Mouse (Mus musculus): ENCODE results near the gene Ahcyl2. TPM values are rescaled to one million over a fixed set of nuclear protein-coding genes. Genes with fewer than 3 reads are reported as not detected.

Gene Ahcyl2
- polyA plus RNA-seq, 1 experiment from 2014 or later = 15.2 TPM

DNA sequence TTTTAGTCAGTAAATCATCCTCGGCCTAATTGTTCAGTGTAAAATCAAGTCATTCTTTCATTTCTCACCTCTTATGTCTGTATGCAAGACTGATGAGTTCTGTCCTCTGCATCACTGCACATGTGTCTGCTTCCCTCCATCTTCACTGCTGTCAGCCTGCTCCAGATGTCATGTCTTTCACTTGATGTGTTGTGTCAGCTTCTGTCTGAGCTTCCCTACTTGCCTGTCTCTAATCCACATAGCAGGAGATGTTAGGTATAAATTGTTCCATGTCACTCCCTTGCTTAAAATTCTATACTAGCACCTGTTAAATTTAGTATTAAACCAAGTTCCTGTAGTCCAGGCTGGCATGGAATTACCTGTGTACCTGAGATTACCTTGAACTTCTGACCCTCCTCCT is 72.2 kb downstream of the Ahcyl2 start:
- H3K9ac ChIP-seq = no peak overlapping the region
- no peaks in the 10 kb centered on the region for H3K9me3 ChIP-seq
- no peak overlapping the region for H3K4me2 ChIP-seq
- H3K4me1 ChIP-seq = no peaks in the 10 kb centered on the region
- H3K27me3 ChIP-seq = no peaks in the 10 kb centered on the region
- no peak overlapping the region for H3K4me3 ChIP-seq
- 98% methylated on average over 1 of the region's 1 CpGs for WGBS
- 0 out of 2 replicates have a peak, but pooled peaks cover 3% of the 10 kb centered on the region for H3K36me3 ChIP-seq
- no peak overlapping the region for H3K27ac ChIP-seq
- no peak for ATAC-seq (ENCODE audit: insufficient number of reproducible peaks, insufficient read depth, low FRiP score, low TSS enrichment, low read depth)

DNA sequence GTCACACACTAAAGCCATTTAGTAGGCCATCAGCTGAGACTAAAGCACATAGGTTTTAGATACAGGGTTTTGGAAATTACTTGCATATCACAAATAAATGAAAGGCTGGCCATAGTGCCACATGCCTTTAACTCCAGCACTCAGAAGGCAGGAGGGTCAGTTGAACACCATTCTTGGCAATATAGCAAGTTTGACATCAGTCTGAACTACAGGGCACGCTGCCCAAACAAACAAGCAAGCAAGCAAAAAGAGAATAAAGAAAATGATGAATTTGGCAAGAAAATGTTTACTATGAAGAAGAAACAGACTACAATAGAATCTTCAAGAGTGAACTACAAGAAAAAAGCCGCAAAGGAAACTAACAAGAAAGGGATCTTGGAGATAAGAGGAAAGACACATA is 73.7 kb downstream of the Ahcyl2 start:
- 0 out of 2 replicates have a peak, but pooled peaks cover 3% of the 10 kb centered on the region for H3K36me3 ChIP-seq
- WGBS = 92% methylated on average over 2 of the region's 2 CpGs
- no peak overlapping the region for H3K4me2 ChIP-seq
- H3K4me1 ChIP-seq = no peaks in the 10 kb centered on the region
- no peaks in the 10 kb centered on the region for H3K27me3 ChIP-seq
- no peak overlapping the region for H3K4me3 ChIP-seq
- H3K9me3 ChIP-seq = no peaks in the 10 kb centered on the region
- no peak overlapping the region for H3K9ac ChIP-seq
- no peak overlapping the region for H3K27ac ChIP-seq
- no peak for ATAC-seq (ENCODE audit: insufficient number of reproducible peaks, insufficient read depth, low FRiP score, low TSS enrichment, low read depth)

DNA sequence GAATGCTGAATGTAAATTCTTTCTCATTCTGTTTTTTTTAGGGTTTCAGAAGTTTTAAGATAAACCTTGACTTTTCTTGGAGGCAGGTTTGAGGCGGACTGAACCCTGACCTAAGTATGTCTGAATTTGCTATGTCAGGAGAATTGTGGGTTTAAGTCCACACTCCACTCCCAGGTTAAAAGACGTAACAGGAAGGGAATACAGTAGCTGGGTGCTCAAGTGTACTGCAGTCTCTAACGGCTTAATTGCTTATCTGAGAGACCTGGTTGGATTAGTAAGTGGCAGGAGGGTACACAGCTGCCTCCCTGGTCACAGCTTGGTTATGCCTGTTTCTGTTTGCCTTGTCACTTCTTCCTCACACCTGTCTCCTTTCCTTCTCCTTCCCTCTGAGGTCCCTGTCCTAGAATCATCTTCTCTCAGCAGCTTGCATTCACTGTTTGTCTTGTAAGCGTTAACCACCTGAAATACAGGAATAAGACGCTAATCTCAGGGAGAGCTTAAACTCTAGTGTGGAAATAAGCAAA is 79.9 kb downstream of the Ahcyl2 start:
- H3K27me3 ChIP-seq = no peaks in the 10 kb centered on the region
- H3K9ac ChIP-seq = no peak overlapping the region
- H3K9me3 ChIP-seq = no peaks in the 10 kb centered on the region
- no peak overlapping the region for H3K27ac ChIP-seq
- H3K36me3 ChIP-seq = no peaks in the 10 kb centered on the region
- H3K4me2 ChIP-seq = no peak overlapping the region
- ATAC-seq (ENCODE audit: insufficient number of reproducible peaks, insufficient read depth, low FRiP score, low TSS enrichment, low read depth) = no peak
- no peak overlapping the region for H3K4me3 ChIP-seq
- 78% methylated on average over 5 of the region's 5 CpGs for WGBS
- no peaks in the 10 kb centered on the region for H3K4me1 ChIP-seq

DNA sequence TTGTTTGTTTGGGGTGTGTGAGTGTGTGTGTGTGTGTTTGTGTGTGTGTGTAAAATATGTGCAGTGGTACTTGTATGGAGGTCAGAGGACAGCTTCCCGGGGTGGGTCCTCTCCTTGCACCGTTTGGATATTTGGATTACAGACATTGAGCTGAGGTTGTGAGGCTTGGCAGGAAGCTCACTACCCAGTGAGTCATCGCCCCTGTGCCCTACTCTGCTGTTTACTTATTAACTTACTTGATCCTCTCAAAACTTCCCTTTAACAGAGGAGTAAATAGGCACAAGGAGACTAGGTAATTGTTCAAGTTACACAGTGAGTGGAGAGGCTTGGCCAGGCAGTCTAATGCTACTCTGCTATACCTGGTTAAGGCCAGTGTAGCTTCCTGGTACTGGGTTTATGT is 81.0 kb downstream of the Ahcyl2 start:
- H3K27me3 ChIP-seq = no peaks in the 10 kb centered on the region
- peaks cover 4% of the 10 kb centered on the region for H3K4me1 ChIP-seq
- WGBS = 76% methylated on average over 3 of the region's 3 CpGs
- H3K9me3 ChIP-seq = no peaks in the 10 kb centered on the region
- ATAC-seq (ENCODE audit: insufficient number of reproducible peaks, insufficient read depth, low FRiP score, low TSS enrichment, low read depth) = no peak
- H3K27ac ChIP-seq = no peak overlapping the region
- no peak overlapping the region for H3K9ac ChIP-seq
- no peak overlapping the region for H3K4me2 ChIP-seq
- no peak overlapping the region for H3K4me3 ChIP-seq
- no peaks in the 10 kb centered on the region for H3K36me3 ChIP-seq

DNA sequence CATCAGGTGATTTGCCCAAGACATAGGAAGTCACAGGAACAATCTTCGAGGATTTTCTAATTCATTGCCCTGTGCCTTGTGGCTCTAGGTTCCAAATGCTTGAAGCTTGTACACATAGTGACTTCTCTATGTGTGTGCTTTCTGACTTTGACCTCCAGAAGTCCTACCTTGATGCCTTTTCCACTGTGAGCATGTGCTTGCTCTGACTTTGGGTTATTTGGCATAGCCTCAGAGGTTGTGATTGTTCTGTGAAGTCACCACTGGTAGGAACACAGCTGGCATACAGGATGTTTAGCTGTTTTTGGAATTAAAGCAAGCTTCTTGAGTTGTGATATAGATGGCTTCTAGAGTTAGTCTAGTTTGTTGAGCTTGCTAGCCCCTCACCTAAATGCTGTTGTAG is 82.3 kb downstream of the Ahcyl2 start:
- Histone ChIP-seq H3K27ac (no peak overlapping the region), H3K9me3 (no peaks in the 10 kb centered on the region), H3K9ac (no peak overlapping the region), H3K4me2 (no peak overlapping the region), H3K36me3 (no peaks in the 10 kb centered on the region), H3K4me3 (no peak overlapping the region), H3K27me3 (no peaks in the 10 kb centered on the region), H3K4me1 (peaks cover 7% of the 10 kb centered on the region)
- 80% methylated on average over 1 of the region's 1 CpGs for WGBS
- no peak for ATAC-seq (ENCODE audit: insufficient number of reproducible peaks, insufficient read depth, low FRiP score, low TSS enrichment, low read depth)

DNA sequence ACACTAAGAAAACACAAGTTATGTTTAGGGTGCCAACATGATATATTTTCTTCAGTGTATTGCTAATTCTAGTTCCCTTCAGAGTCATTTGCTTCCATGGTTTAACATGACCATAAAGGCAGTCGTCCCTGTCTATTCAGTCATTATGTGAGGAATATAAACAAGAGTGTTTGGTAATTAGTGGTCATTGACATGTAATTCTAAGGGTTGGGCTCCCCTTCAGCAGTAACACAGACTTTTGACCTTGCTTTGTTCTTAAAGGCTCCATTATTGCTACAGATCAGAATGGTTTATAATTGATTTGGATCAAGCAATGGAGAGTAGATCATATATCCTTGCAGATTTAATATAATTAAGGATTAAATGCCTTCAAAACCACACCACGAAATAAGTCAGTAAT is 82.9 kb downstream of the Ahcyl2 start:
- no peaks in the 10 kb centered on the region for H3K27me3 ChIP-seq
- no peak overlapping the region for H3K27ac ChIP-seq
- ATAC-seq (ENCODE audit: insufficient number of reproducible peaks, insufficient read depth, low FRiP score, low TSS enrichment, low read depth) = no peak
- peaks cover 7% of the 10 kb centered on the region for H3K4me1 ChIP-seq
- H3K4me3 ChIP-seq = no peak overlapping the region
- H3K9me3 ChIP-seq = no peaks in the 10 kb centered on the region
- no peaks in the 10 kb centered on the region for H3K36me3 ChIP-seq
- H3K9ac ChIP-seq = no peak overlapping the region
- 59% methylated on average over 2 of the region's 2 CpGs for WGBS
- H3K4me2 ChIP-seq = no peak overlapping the region

DNA sequence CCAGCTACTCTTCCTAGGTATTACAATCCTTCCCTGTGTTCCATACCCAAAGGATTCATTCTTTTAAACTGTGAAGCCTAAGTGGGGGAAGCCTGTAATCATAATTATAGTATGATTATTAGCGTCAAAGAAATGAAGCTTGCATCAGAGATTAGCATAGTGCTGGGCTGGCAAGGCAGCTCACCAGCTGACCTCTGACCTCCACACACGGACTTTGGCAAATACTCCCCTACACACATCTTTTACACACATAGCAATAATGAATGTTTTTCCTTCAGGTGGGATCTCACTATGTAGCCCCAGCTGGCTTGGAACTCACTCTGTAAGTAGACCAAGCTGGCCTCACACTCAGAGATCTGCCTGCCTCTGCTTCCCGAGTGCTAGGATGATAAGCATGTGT is 84.1 kb downstream of the Ahcyl2 start:
- Histone ChIP-seq H3K36me3 (no peaks in the 10 kb centered on the region), H3K9me3 (no peaks in the 10 kb centered on the region), H3K27me3 (no peaks in the 10 kb centered on the region), H3K27ac (no peak overlapping the region), H3K9ac (no peak overlapping the region), H3K4me1 (peaks cover 7% of the 10 kb centered on the region), H3K4me3 (no peak overlapping the region), H3K4me2 (no peak overlapping the region)
- no peak for ATAC-seq (ENCODE audit: insufficient number of reproducible peaks, insufficient read depth, low FRiP score, low TSS enrichment, low read depth)
- 87% methylated on average over 3 of the region's 3 CpGs for WGBS

DNA sequence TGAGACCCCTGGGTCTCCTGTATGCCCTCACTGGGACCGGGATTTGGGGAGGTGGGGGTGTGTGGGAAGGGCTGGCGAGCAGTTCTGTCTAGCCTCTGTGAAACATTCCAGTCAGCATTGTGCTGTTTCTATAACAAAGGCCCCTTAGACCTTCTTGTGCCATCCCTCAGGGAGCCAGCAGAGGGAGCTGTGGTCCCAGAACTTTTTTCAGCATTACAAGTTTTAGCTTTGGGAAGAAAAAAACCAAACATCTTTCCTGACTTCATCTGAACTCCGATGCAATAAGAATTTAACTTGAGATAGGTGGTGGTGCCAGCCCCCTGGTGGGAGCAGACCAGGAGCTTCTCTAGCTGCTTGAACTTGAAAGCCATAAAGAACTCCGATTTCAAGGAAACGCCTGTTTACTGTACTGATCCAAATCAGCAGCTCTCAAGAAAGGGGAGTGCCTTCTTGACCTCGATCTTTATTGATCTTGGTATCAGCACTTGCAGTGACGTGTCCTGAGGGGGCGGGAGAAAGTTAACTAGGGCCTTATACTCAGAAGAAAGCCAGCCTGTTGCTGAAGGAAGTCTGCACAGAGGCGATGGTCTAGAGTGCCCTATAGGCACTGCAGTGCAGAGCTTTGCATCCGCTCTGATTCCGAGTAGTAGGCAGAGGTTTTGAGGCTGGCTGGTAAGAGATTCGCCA is 85.5 kb downstream of the Ahcyl2 start:
- Histone ChIP-seq H3K4me1 (peaks cover 7% of the 10 kb centered on the region), H3K4me2 (peak overlapping the region; percentile 56), H3K9me3 (no peaks in the 10 kb centered on the region), H3K27ac (0 out of 2 replicates have a peak overlapping the region, but pooled peaks have one; percentile 5), H3K27me3 (no peaks in the 10 kb centered on the region), H3K9ac (peak overlapping the region; percentile 60), H3K4me3 (peak overlapping the region; percentile 29), H3K36me3 (no peaks in the 10 kb centered on the region)
- WGBS = 27% methylated on average over 12 of the region's 12 CpGs
- no peak for ATAC-seq (ENCODE audit: insufficient number of reproducible peaks, insufficient read depth, low FRiP score, low TSS enrichment, low read depth)

DNA sequence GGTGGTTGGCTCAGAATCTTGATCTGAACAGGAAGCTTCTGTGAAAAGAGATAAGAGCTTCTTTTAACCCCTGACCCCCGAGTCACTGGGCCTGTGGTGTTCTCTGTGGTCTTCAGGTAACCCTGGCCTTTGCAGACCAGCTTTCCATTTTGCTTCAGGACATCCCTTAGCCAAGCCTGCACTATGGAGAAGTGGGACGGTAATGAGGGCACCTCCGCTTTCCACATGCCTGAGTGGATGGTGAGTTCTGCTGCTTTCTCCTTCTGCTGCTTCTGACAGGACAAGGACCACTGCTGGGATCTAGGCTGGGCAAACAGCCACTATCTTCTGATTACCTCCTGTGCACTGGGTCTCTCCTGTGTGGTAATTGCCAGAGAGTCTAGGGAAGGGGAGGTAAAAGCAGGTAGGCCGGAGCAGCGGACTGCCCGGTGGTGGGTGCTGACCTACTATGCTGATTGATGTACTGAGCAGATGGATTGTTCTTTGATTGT is 86.1 kb downstream of the Ahcyl2 start:
- H3K4me2 ChIP-seq = peak overlapping the region; percentile 56
- H3K9me3 ChIP-seq = no peaks in the 10 kb centered on the region
- no peak overlapping the region for H3K4me3 ChIP-seq
- H3K9ac ChIP-seq = peak overlapping the region; percentile 60; the same call in 1 of the 2 replicates
- H3K36me3 ChIP-seq = no peaks in the 10 kb centered on the region
- no peak overlapping the region for H3K27ac ChIP-seq
- 84% methylated on average over 6 of the region's 6 CpGs for WGBS
- peaks cover 7% of the 10 kb centered on the region for H3K4me1 ChIP-seq
- H3K27me3 ChIP-seq = no peaks in the 10 kb centered on the region
- no peak for ATAC-seq (ENCODE audit: insufficient number of reproducible peaks, insufficient read depth, low FRiP score, low TSS enrichment, low read depth)

DNA sequence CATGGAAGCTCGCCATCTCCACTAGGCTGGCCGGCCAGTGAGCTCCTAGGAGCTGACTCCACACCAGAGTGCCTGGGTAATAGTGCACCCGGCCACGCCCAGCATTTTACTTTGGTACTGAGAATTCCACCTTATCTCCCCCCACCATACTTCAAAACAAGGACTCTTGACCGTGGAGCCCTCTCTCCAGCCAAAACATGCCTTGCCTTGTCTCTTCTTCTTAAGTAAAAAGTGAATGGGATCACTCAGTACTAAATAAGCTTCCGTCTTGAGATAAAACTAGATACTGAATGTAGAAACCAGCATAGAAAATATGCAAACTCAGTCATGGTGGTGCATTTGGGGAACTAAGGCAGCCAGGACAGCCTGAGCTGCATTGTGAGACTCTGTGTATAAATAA is 90.8 kb downstream of the Ahcyl2 start:
- 73% methylated on average over 6 of the region's 6 CpGs for WGBS
- no peak overlapping the region for H3K27ac ChIP-seq
- ATAC-seq (ENCODE audit: insufficient number of reproducible peaks, insufficient read depth, low FRiP score, low TSS enrichment, low read depth) = no peak

DNA sequence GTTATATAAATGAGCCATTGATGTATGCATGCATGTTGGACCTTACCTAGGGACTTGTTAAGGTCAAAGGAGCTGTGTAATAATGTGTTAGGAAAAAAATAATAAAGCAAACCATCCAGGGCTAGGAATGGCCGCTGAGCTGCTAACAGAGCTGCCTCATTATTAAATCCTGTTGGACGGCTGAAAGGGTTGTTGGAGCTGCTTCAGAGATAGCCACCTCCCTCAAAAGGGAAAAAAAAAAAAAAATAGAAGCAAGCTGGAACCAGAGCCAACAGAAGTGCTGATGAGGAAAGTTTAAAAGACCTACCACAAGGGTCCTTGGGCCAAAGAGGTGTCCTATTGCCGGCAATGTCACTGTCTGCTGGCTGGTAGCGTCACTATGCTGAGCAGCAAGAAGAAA is 91.5 kb downstream of the Ahcyl2 start:
- WGBS = 45% methylated on average over 4 of the region's 4 CpGs
- Histone ChIP-seq H3K9me3 (no peaks in the 10 kb centered on the region), H3K4me1 (no peaks in the 10 kb centered on the region), H3K4me3 (no peak overlapping the region), H3K4me2 (no peak overlapping the region), H3K9ac (no peak overlapping the region), H3K27ac (no peak overlapping the region), H3K27me3 (no peaks in the 10 kb centered on the region), H3K36me3 (no peaks in the 10 kb centered on the region; the same call in 1 of the 2 replicates)
- ATAC-seq (ENCODE audit: insufficient number of reproducible peaks, insufficient read depth, low FRiP score, low TSS enrichment, low read depth) = no peak

More for the DNA sequence above, 90.8 kb downstream of the Ahcyl2 start:
- Histone ChIP-seq H3K4me2 (no peak overlapping the region), H3K4me1 (peaks cover 5% of the 10 kb centered on the region), H3K36me3 (no peaks in the 10 kb centered on the region; the same call in 1 of the 2 replicates), H3K9me3 (no peaks in the 10 kb centered on the region), H3K9ac (no peak overlapping the region), H3K27me3 (no peaks in the 10 kb centered on the region), H3K4me3 (no peak overlapping the region)

DNA sequence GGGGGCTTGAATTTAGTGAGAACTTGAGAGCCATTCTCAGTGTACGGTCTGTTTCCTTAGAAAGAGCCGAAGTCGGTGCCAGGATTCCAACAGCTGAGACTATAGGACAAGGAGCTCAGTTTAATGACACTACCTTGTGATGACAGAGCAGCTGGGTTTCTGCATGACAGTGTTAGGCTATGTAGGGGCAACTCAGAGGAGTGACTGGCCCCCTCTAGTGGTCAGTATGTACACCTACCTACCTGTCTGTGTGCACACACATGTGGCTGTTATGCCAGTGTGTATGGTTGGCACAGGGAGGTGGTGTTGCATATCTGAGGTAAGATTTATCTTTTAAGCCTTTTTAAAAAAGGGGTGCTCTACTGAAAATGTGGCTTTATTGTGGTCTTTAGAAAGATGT is 92.4 kb downstream of the Ahcyl2 start:
- H3K27me3 ChIP-seq = no peaks in the 10 kb centered on the region
- no peaks in the 10 kb centered on the region for H3K4me1 ChIP-seq
- H3K4me2 ChIP-seq = no peak overlapping the region
- no peak for ATAC-seq (ENCODE audit: insufficient number of reproducible peaks, insufficient read depth, low FRiP score, low TSS enrichment, low read depth)
- H3K9ac ChIP-seq = no peak overlapping the region
- WGBS = 90% methylated on average over 3 of the region's 3 CpGs
- no peaks in the 10 kb centered on the region; the same call in 1 of the 2 replicates for H3K36me3 ChIP-seq
- no peak overlapping the region for H3K4me3 ChIP-seq
- no peaks in the 10 kb centered on the region for H3K9me3 ChIP-seq
- no peak overlapping the region for H3K27ac ChIP-seq

All from embryonic facial prominence, embryonic 13.5 days (tissue).